Mouse (Mus musculus): ENCODE measurements around the gene Faap20. TPM values are rescaled to one million over a fixed set of nuclear protein-coding genes. Genes with fewer than 3 reads are reported as not detected.

Faap20 gene
- total and polyA plus RNA-seq, 3 experiments = 31.0 to 45.0 (median 36.4) TPM

DNA sequence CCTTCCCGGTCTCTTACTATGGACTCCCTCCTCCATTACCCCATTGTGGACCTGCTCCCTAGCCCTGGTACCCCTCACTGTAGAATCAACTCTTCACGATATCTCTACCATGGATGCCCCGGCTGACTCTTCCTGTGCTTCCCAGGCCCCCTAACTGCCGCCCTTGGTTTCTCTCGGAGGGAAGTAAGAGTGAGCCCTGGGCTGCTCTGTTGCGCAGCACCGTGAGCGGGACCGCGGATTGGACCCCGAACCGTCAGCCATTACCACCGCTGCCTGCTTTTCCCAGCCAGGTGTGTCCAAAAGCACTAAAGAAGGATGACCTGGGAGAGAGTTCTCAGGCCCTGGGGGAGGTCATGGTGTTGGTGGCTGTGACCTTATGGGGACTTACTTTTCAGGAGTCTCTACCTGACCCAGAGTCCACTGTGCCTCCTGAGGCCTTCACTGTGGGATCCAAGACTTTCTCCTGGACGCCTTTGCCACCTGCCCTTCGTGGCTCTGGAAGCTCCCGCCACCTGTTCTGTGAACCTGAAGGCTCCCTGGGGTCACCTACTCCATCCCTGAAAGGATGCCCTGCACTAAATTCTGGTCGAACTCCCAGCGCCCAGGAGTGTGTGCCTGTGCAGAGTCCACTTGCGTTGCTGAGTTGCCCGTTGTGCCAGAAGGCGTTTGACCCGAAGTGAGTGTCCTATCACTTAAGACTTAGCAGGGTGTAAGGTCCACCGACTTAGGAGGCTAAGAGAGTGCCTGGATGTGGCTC is 937 bp downstream of the Faap20 start:
- in situ Hi-C loops (cut with MboI; ENCODE audit: low pct_ligation_motif_present, low pct_unique_long_range_greater_than_20kb, low sequenced_read_pairs) = no loop called here
- H3K79me2 ChIP-seq (replicated peaks; ENCODE audit: control insufficient read depth, extremely low read depth, insufficient read depth, poor library complexity, severe bottlenecking) = no peaks in the 10 kb centered on the region
- H3K9me3 ChIP-seq (replicated peaks; ENCODE audit: low read length) = peaks cover 4% of the 10 kb centered on the region
- H3K27me3 ChIP-seq (replicated peaks) = no peaks in the 10 kb centered on the region
- H3K4me2 ChIP-seq (ENCODE audit: insufficient read depth, low read depth, poor library complexity, severe bottlenecking) = peak overlapping the region; percentile 40
- H3K4me1 ChIP-seq (ENCODE audit: control insufficient read depth in 1 of 2, insufficient read depth in 2 of 2) = peaks cover 16 to 43% of the 10 kb centered on the region in 2 experiments
- dilution Hi-C loops (cut with MboI; ENCODE audit: extremely low pct_ligation_motif_present, extremely low pct_unique_long_range_greater_than_20kb, low sequenced_read_pairs) = no loop called here
- DNase-seq (ENCODE audit: extremely low read depth) = no peak
- H3K4me3 ChIP-seq (replicated peaks in 1 of 3; ENCODE audit: low read depth in 2 of 3, low read length in 2 of 3, poor library complexity in 1 of 3) = peak overlapping the region; percentile 81 to 88 (median 83)
- TF ChIP-seq ETS1 (conservative IDR thresholded peaks at IDR 0.05; ENCODE audit: low read depth, low read length) = no peak
- TF ChIP-seq HCFC1 (IDR thresholded peaks at IDR 0.05; ENCODE audit: low read depth, low read length) = no peak
- no peak for TF ChIP-seq POLR2AphosphoS2 (IDR thresholded peaks at IDR 0.05; ENCODE audit: low read depth, low read length)
- no peak for TF ChIP-seq RCOR1 (conservative IDR thresholded peaks at IDR 0.05; ENCODE audit: low read depth, low read length)
- TF ChIP-seq USF1 (IDR thresholded peaks at IDR 0.05; ENCODE audit: low read depth, low read length) = no peak
- TF ChIP-seq CHD2 (IDR thresholded peaks at IDR 0.05; ENCODE audit: low read length) = no peak
- TF ChIP-seq MAZ (IDR thresholded peaks at IDR 0.05; ENCODE audit: low read depth, low read length) = no peak
- TF ChIP-seq SMC3 (IDR thresholded peaks at IDR 0.05; ENCODE audit: low read depth, low read length) = no peak
- TF ChIP-seq TCF12 (IDR thresholded peaks at IDR 0.05; ENCODE audit: low read depth, low read length) = no peak
- H3K9ac ChIP-seq (ENCODE audit: insufficient read depth, low read depth) = peak overlapping the region; percentile 79
- peaks cover 10 to 23% of the 10 kb centered on the region in 2 experiments for H3K36me3 ChIP-seq (replicated peaks in 1 of 2; ENCODE audit: control insufficient read depth in 1 of 2, insufficient read depth in 1 of 2, low read length in 1 of 2)
- H3K27ac ChIP-seq (ENCODE audit: insufficient read depth, low read depth) = peak overlapping the region; percentile 73; the same call in 1 of the 2 replicates

DNA sequence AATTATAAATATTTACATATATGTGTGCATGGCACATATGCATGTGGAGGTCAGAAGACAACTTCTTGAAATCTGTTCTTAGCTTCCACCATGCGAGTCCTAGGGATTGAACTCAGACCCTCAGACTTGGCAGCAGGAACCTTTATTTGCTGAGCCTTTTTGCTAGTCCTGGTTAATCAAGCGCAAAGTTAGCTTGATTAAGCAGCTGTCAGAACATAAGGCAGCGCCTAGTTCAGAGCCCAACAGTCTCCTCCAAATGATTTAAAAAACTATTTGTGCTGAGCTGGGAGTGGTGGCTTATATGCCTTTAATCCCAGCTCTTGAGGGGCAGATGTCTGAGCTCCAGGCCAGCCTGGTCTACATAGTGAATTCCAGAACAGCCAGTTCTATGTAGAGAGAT is 1.5 kb downstream of the Faap20 start:
- peak overlapping the region; percentile 40; the same call in 1 of the 2 replicates for H3K4me2 ChIP-seq (ENCODE audit: insufficient read depth, low read depth, poor library complexity, severe bottlenecking)
- H3K4me3 ChIP-seq (replicated peaks in 1 of 3; ENCODE audit: low read depth in 2 of 3, low read length in 2 of 3, poor library complexity in 1 of 3) = no peak overlapping the region
- TF ChIP-seq MAFK (IDR thresholded peaks at IDR 0.05; ENCODE audit: insufficient replicate concordance, low read length) (no peak), E2F4 (IDR thresholded peaks at IDR 0.05; ENCODE audit: insufficient replicate concordance, low read depth, low read length) (no peak), IRF4 (IDR thresholded peaks at IDR 0.05; ENCODE audit: low read depth, low read length) (no peak), JUND (conservative IDR thresholded peaks at IDR 0.05; ENCODE audit: low read depth, low read length) (no peak), USF2 (conservative IDR thresholded peaks at IDR 0.05; ENCODE audit: low read depth, low read length) (no peak), UBTF (IDR thresholded peaks at IDR 0.05; ENCODE audit: low read depth, low read length) (no peak)
- H3K4me1 ChIP-seq (ENCODE audit: control insufficient read depth in 1 of 2, insufficient read depth in 2 of 2) = peaks cover 13 to 37% of the 10 kb centered on the region in 2 experiments
- in situ Hi-C loops (cut with MboI; ENCODE audit: low pct_ligation_motif_present, low pct_unique_long_range_greater_than_20kb, low sequenced_read_pairs) = no loop called here
- no peak for DNase-seq (ENCODE audit: extremely low read depth)
- H3K27me3 ChIP-seq (replicated peaks) = no peaks in the 10 kb centered on the region
- no peaks in the 10 kb centered on the region for H3K79me2 ChIP-seq (replicated peaks; ENCODE audit: control insufficient read depth, extremely low read depth, insufficient read depth, poor library complexity, severe bottlenecking)
- no peak overlapping the region for H3K9ac ChIP-seq (ENCODE audit: insufficient read depth, low read depth)
- H3K27ac ChIP-seq (ENCODE audit: insufficient read depth, low read depth) = no peak overlapping the region
- H3K36me3 ChIP-seq (replicated peaks in 1 of 2; ENCODE audit: control insufficient read depth in 1 of 2, insufficient read depth in 1 of 2, low read length in 1 of 2) = peaks cover 13 to 29% of the 10 kb centered on the region in 2 experiments
- peaks cover 4% of the 10 kb centered on the region for H3K9me3 ChIP-seq (replicated peaks; ENCODE audit: low read length)
- dilution Hi-C loops (cut with MboI; ENCODE audit: extremely low pct_ligation_motif_present, extremely low pct_unique_long_range_greater_than_20kb, low sequenced_read_pairs) = no loop called here
